Mouse (Mus musculus): ENCODE results near the gene Ear10. TPM values are rescaled to one million over a fixed set of nuclear protein-coding genes. Genes with fewer than 3 reads are reported as not detected.
"Not testable (repeated sequence)": the region's sequence is repeated elsewhere in the genome, so short reads cannot be mapped to it uniquely, and the experiment has no call there.

Gene Ear10
- total RNA-seq, 1 experiment, result not detected

DNA sequence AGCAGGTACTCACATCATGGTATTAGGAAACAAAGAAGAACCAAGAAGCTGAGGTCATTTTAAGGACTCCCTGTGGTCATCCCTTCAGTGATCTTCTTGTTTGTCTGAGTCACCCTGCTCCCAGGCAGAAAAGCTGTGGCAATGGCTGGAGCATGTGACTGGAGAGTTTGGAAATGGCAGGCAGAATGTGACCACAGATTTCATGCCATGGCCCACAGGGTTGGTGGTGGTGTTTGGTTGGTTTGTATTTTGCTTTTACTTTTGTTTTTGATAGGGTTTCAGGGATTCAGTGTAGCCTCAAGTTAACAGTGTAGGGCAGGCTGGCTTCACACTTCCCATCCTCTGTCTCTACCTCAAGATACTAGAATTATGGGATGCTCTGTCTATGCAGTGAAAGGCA lies 5.1 kb downstream of the Ear10 start:
- DNase-seq (ENCODE audit: low read depth, low spot score); H3K9me3 ChIP-seq (ENCODE audit: control insufficient read depth, insufficient read depth, low read depth, low read length); H3K27ac ChIP-seq (ENCODE audit: insufficient read depth, low read depth, low read length, poor library complexity, severe bottlenecking); H3K36me3 ChIP-seq (ENCODE audit: control insufficient read depth, insufficient read depth, low read length, poor library complexity, severe bottlenecking); H3K4me1 ChIP-seq (ENCODE audit: control insufficient read depth in 2 of 2, insufficient read depth in 2 of 2, low read length in 2 of 2, poor library complexity in 1 of 2); in situ Hi-C loops (cut with MboI; ENCODE audit: low sequenced_read_pairs in 2 of 2, unreplicated experiment in 2 of 2); H3K9ac ChIP-seq (ENCODE audit: insufficient read depth, low read depth, low read length, poor library complexity, severe bottlenecking); H3K4me3 ChIP-seq (ENCODE audit: insufficient read depth in 1 of 2, low read depth in 1 of 2, low read length in 2 of 2, poor library complexity in 1 of 2, severe bottlenecking in 1 of 2): not testable (repeated sequence)

DNA sequence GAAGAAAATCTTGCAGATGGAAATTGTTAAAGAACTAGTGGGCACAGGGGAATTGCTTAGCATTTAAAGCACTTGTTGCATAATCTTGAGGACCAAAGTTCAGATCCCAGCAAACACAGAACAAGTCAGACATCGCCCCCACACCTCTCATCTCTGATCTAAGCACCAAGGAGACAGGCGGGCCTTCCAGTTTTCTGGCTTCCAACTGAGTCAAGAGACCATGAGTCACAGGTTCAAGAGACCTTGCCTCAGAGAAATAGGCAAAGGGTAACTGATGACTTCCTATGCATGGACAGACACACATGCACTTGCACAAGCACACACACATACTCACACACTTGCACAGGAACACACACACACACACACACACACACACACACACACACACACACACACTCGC lies 24.8 kb downstream of the Ear10 start:
- DNase-seq (ENCODE audit: low read depth, low spot score); in situ Hi-C loops (cut with MboI; ENCODE audit: low sequenced_read_pairs in 2 of 2, unreplicated experiment in 2 of 2); H3K36me3 ChIP-seq (ENCODE audit: control insufficient read depth, insufficient read depth, low read length, poor library complexity, severe bottlenecking): not testable (repeated sequence)

DNA sequence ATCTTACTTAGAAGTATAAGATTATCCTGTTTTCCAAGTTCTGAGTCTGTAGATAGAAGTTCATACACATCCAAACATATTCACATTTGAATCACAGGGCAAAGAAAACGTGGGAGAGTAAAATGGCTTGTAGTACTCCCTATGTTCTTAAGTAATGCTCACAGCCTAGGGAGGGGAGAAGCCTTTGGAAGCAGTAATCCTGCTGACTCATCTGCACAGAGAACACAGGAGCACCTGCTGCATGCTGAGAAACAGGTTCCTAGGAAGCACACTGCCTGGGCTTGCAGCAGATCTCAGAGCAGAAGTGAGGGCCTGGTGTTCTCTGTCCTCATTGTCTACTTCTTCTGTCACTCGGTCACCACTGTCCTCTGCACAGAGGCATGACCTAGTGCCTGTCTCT lies 28.0 kb downstream of the Ear10 start:
- DNase-seq (ENCODE audit: low read depth, low spot score); H3K36me3 ChIP-seq (ENCODE audit: control insufficient read depth, insufficient read depth, low read length, poor library complexity, severe bottlenecking); H3K4me1 ChIP-seq (ENCODE audit: control insufficient read depth in 2 of 2, insufficient read depth in 2 of 2, low read length in 2 of 2, poor library complexity in 1 of 2); H3K4me3 ChIP-seq (ENCODE audit: insufficient read depth in 1 of 2, low read depth in 1 of 2, low read length in 2 of 2, poor library complexity in 1 of 2, severe bottlenecking in 1 of 2); H3K27ac ChIP-seq (ENCODE audit: insufficient read depth, low read depth, low read length, poor library complexity, severe bottlenecking); in situ Hi-C loops (cut with MboI; ENCODE audit: low sequenced_read_pairs in 2 of 2, unreplicated experiment in 2 of 2); H3K9ac ChIP-seq (ENCODE audit: insufficient read depth, low read depth, low read length, poor library complexity, severe bottlenecking); H3K9me3 ChIP-seq (ENCODE audit: control insufficient read depth, insufficient read depth, low read depth, low read length): not testable (repeated sequence)

More for the DNA sequence above, 24.8 kb downstream of the Ear10 start:
- not testable (repeated sequence) for H3K9me3 ChIP-seq (ENCODE audit: control insufficient read depth, insufficient read depth, low read depth, low read length); H3K9ac ChIP-seq (ENCODE audit: insufficient read depth, low read depth, low read length, poor library complexity, severe bottlenecking); H3K27ac ChIP-seq (ENCODE audit: insufficient read depth, low read depth, low read length, poor library complexity, severe bottlenecking); H3K4me3 ChIP-seq (ENCODE audit: insufficient read depth in 1 of 2, low read depth in 1 of 2, low read length in 2 of 2, poor library complexity in 1 of 2, severe bottlenecking in 1 of 2); H3K4me1 ChIP-seq (ENCODE audit: control insufficient read depth in 2 of 2, insufficient read depth in 2 of 2, low read length in 2 of 2, poor library complexity in 1 of 2)

DNA sequence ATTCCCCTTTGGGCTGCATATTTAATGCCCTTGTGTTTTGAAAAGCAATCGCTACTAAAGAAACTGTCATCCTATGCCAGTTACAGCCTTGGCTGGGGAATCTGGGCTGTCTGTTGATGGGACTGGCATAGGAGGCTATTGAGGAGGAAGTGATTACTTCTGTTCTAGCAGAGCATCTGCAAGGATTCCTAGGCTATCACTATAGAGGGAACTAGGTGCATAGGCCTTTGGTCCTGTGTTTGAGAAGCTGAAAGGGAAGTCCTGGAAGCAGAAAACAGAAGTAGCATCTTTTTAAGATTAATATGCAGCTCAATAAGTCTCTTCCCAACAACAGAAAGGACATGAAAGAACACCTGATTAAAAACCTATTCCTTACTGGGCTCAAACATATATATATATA lies 32.1 kb downstream of the Ear10 start:
- H3K4me1 ChIP-seq (ENCODE audit: control insufficient read depth in 2 of 2, insufficient read depth in 2 of 2, low read length in 2 of 2, poor library complexity in 1 of 2); H3K27ac ChIP-seq (ENCODE audit: insufficient read depth, low read depth, low read length, poor library complexity, severe bottlenecking); DNase-seq (ENCODE audit: low read depth, low spot score); in situ Hi-C loops (cut with MboI; ENCODE audit: low sequenced_read_pairs in 2 of 2, unreplicated experiment in 2 of 2); H3K4me3 ChIP-seq (ENCODE audit: insufficient read depth in 1 of 2, low read depth in 1 of 2, low read length in 2 of 2, poor library complexity in 1 of 2, severe bottlenecking in 1 of 2); H3K9ac ChIP-seq (ENCODE audit: insufficient read depth, low read depth, low read length, poor library complexity, severe bottlenecking); H3K9me3 ChIP-seq (ENCODE audit: control insufficient read depth, insufficient read depth, low read depth, low read length); H3K36me3 ChIP-seq (ENCODE audit: control insufficient read depth, insufficient read depth, low read length, poor library complexity, severe bottlenecking): not testable (repeated sequence)

DNA sequence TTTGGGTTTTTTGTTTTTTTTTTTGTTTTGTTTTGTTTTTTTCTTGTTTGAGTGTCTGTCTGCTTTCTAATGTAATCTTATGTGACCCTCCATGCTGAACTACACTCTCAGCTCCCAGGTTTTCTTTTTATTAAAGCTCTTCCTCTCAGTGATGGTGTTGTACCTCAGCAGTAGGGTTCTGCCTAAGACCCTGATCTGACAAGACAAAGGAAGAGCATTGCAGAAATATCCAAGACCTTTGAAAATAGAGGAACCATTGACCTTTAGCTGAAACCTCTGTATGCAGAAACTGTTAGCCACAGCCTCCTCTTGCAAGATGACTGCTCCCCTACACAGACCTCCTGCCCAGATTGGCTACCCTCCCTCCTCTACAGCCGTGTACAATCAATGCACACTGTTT lies 37.1 kb downstream of the Ear10 start:
- H3K36me3 ChIP-seq (ENCODE audit: control insufficient read depth, insufficient read depth, low read length, poor library complexity, severe bottlenecking); DNase-seq (ENCODE audit: low read depth, low spot score); H3K4me1 ChIP-seq (ENCODE audit: control insufficient read depth in 2 of 2, insufficient read depth in 2 of 2, low read length in 2 of 2, poor library complexity in 1 of 2); H3K27ac ChIP-seq (ENCODE audit: insufficient read depth, low read depth, low read length, poor library complexity, severe bottlenecking); H3K4me3 ChIP-seq (ENCODE audit: insufficient read depth in 1 of 2, low read depth in 1 of 2, low read length in 2 of 2, poor library complexity in 1 of 2, severe bottlenecking in 1 of 2); in situ Hi-C loops (cut with MboI; ENCODE audit: low sequenced_read_pairs in 2 of 2, unreplicated experiment in 2 of 2); H3K9ac ChIP-seq (ENCODE audit: insufficient read depth, low read depth, low read length, poor library complexity, severe bottlenecking); H3K9me3 ChIP-seq (ENCODE audit: control insufficient read depth, insufficient read depth, low read depth, low read length): not testable (repeated sequence)

DNA sequence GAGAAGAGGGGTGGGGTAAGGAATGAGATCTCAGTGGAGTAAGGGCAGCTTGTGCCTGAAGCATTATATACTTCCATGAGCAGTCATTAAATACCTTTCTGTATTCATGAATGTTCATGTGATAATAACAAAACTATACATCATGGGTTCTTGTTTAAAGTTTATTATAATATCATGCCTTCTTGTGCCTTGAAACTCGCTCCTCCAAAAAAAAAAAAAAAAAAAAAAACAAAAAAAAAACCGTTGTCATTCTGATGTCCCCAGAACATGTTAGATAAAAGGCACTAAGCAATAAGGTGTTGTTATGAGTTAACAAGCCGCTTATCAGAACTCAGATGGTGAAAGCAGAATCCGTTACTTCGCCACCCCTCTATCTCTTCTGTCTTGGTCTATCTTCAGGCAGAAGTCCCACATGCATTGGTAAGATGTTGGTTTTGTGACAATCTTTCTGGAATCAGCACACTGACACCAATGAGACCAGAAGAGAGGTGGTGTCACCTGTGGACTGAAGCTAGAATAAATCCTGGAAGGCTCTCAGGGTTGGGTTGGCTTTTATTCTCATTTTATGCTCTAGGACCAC lies 43.3 kb downstream of the Ear10 start:
- H3K27ac ChIP-seq (ENCODE audit: insufficient read depth, low read depth, low read length, poor library complexity, severe bottlenecking); H3K36me3 ChIP-seq (ENCODE audit: control insufficient read depth, insufficient read depth, low read length, poor library complexity, severe bottlenecking); H3K9me3 ChIP-seq (ENCODE audit: control insufficient read depth, insufficient read depth, low read depth, low read length); H3K9ac ChIP-seq (ENCODE audit: insufficient read depth, low read depth, low read length, poor library complexity, severe bottlenecking); in situ Hi-C loops (cut with MboI; ENCODE audit: low sequenced_read_pairs in 2 of 2, unreplicated experiment in 2 of 2); H3K4me3 ChIP-seq (ENCODE audit: insufficient read depth in 1 of 2, low read depth in 1 of 2, low read length in 2 of 2, poor library complexity in 1 of 2, severe bottlenecking in 1 of 2); DNase-seq (ENCODE audit: low read depth, low spot score); H3K4me1 ChIP-seq (ENCODE audit: control insufficient read depth in 2 of 2, insufficient read depth in 2 of 2, low read length in 2 of 2, poor library complexity in 1 of 2): not testable (repeated sequence)

DNA sequence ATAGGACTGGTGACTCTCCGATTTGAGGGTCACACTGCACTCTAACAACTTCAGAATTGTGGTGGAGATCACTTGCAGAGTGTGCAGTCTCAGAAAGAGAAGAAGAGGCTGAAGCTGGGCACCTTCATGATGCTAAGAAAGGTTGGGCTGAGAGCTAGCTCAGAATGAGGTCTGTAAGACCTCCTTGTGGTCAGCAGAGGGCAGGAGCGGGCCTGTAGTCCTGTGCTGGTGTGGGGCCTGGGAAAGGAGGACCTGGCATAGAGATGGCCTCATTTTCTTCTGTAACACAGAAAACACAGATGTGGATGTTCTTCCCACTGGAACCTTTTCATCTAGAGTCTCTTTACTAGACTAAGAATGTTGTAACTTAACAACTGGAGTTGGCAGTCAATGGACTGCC lies 45.6 kb downstream of the Ear10 start:
- H3K36me3 ChIP-seq (ENCODE audit: control insufficient read depth, insufficient read depth, low read length, poor library complexity, severe bottlenecking); H3K27ac ChIP-seq (ENCODE audit: insufficient read depth, low read depth, low read length, poor library complexity, severe bottlenecking); DNase-seq (ENCODE audit: low read depth, low spot score); H3K9me3 ChIP-seq (ENCODE audit: control insufficient read depth, insufficient read depth, low read depth, low read length); H3K4me3 ChIP-seq (ENCODE audit: insufficient read depth in 1 of 2, low read depth in 1 of 2, low read length in 2 of 2, poor library complexity in 1 of 2, severe bottlenecking in 1 of 2); H3K9ac ChIP-seq (ENCODE audit: insufficient read depth, low read depth, low read length, poor library complexity, severe bottlenecking); H3K4me1 ChIP-seq (ENCODE audit: control insufficient read depth in 2 of 2, insufficient read depth in 2 of 2, low read length in 2 of 2, poor library complexity in 1 of 2); in situ Hi-C loops (cut with MboI; ENCODE audit: low sequenced_read_pairs in 2 of 2, unreplicated experiment in 2 of 2): not testable (repeated sequence)

DNA sequence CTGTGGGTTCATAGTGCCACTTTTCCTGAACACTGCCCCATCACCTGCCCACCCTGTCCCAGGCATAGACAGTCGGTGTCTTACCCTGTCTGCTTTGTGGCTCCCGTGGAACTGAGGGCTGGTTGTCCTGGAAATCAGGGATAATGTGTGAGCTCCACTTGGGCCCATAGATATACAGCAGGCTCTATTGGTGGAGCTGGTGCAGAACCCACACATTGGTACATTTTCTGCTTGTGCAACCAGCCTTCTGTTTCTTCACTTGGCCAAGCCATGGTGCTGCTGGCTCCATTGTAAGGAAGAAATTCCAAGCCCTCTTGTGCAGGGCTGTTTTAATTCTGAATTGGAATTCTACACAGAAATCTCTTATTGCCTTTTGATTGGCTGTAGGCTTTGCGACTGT lies 47.9 kb downstream of the Ear10 start, which contains the start of gene Ear1:
Ear1 (minus strand) TSS at position 101 of the 400 bp plus-strand sequence.
- H3K36me3 ChIP-seq (ENCODE audit: control insufficient read depth, insufficient read depth, low read length, poor library complexity, severe bottlenecking); H3K4me3 ChIP-seq (ENCODE audit: insufficient read depth in 1 of 2, low read depth in 1 of 2, low read length in 2 of 2, poor library complexity in 1 of 2, severe bottlenecking in 1 of 2); H3K4me1 ChIP-seq (ENCODE audit: control insufficient read depth in 2 of 2, insufficient read depth in 2 of 2, low read length in 2 of 2, poor library complexity in 1 of 2); H3K9ac ChIP-seq (ENCODE audit: insufficient read depth, low read depth, low read length, poor library complexity, severe bottlenecking); DNase-seq (ENCODE audit: low read depth, low spot score); H3K9me3 ChIP-seq (ENCODE audit: control insufficient read depth, insufficient read depth, low read depth, low read length); H3K27ac ChIP-seq (ENCODE audit: insufficient read depth, low read depth, low read length, poor library complexity, severe bottlenecking); in situ Hi-C loops (cut with MboI; ENCODE audit: low sequenced_read_pairs in 2 of 2, unreplicated experiment in 2 of 2): not testable (repeated sequence)

Data from ES-E14 (cell line).